Mouse (Mus musculus): ENCODE results near the gene Cys1. TPM values are rescaled to one million over a fixed set of nuclear protein-coding genes. Genes with fewer than 3 reads are reported as not detected.
"Not testable (repeated sequence)": the region's sequence is repeated elsewhere in the genome, so short reads cannot be mapped to it uniquely, and the experiment has no call there.

Gene Cys1
- polyA plus RNA-seq, 1 experiment from 2014 or later = 3.8 TPM

DNA sequence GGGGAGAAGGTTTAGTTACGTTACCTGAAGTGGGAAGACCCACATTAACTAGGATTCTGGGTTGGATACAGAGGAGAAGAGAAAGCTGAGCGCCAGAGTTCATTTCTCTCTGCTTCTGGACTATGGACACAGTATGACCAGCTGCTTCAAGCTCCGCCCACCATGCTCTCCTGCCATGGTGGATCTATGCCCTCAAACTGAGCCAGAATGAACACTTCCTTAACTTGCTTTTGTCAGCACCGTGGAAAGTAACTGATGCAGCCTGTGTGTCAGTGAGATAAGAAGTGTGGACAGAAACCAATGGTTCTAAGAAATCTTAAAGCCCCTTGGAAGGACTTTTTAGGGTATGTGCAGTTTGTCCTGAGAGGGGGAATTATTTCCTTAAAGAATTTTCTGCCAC, 22.6 kb downstream of the Cys1 start:
- no peak overlapping the region for H3K9ac ChIP-seq
- H3K27ac ChIP-seq = no peak overlapping the region
- peaks cover 20% of the 10 kb centered on the region for H3K4me1 ChIP-seq
- 95% methylated on average over 4 of the region's 4 CpGs for WGBS
- peaks cover 73% of the 10 kb centered on the region for H3K36me3 ChIP-seq
- no peak overlapping the region for H3K4me3 ChIP-seq
- H3K27me3 ChIP-seq = no peaks in the 10 kb centered on the region
- H3K4me2 ChIP-seq = no peak overlapping the region
- no peak for ATAC-seq (ENCODE audit: insufficient number of reproducible peaks, insufficient read depth, low FRiP score, low TSS enrichment, low read depth)
- H3K9me3 ChIP-seq = no peaks in the 10 kb centered on the region

DNA sequence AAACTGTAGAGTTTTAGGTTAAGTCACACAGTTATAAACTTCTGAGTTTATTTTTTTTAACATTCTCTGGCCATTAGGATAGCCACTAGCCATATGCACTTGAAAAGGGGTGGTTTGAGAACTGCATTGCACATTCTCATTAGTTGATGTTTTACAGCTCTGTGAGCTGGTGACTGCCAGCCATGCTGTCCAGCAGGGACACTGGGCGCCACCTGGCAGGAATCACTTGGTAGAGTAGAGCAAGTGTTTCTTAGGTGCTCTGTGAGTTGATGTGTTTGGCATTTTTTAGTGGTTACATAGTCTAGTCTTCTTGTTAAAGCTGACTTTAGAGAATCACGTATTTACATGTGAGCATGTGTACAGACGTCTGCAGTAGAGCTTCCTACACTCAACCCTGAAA, 25.2 kb downstream of the Cys1 start:
- peaks cover 66% of the 10 kb centered on the region for H3K36me3 ChIP-seq
- no peak for ATAC-seq (ENCODE audit: insufficient number of reproducible peaks, insufficient read depth, low FRiP score, low TSS enrichment, low read depth)
- H3K27me3 ChIP-seq = no peaks in the 10 kb centered on the region
- H3K9ac ChIP-seq = 0 out of 2 replicates have a peak overlapping the region, but pooled peaks have one; percentile 37
- H3K9me3 ChIP-seq = no peaks in the 10 kb centered on the region
- no peak overlapping the region for H3K27ac ChIP-seq
- H3K4me1 ChIP-seq = peaks cover 32% of the 10 kb centered on the region
- H3K4me2 ChIP-seq = peak overlapping the region; percentile 19; the same call in 1 of the 2 replicates
- WGBS = 67% methylated on average over 3 of the region's 3 CpGs
- no peak overlapping the region for H3K4me3 ChIP-seq

DNA sequence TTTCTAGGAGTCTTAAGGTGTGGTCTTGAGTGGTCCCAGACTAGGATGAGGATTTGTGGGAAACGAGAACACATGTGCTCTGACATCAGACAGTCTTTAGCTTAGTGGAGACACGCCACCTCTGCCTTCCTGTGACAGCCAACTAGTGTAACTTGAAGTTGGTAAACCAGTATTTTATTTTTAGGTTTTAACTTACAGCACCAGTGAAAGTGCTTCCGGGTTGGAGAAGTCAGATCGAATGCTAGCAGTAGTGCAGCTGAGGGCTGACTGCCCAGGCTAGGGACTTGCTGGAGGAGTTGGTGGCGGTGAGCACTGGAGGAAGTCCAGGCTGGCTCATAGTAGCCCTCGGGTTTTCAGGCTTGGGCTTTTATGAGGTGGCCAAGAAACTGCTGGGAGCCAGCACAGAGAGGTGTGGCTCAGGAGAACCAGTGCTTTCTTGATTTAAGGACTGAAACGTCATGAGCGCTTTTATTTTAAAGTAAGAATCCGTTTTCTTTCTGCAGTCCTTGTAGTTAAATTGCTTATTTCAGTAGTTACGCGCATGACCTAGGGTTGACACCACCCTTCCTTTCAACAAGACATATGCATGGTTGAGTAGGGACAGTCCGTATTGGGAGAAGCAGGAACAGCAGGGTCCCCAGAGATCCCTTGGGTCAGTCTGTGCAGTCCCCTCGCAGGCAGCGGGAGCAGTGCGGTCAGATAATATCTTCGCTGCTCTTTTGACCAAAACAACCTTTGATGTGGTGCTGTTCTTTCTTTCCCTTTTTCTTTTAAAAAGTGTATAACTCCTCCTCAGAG, 27.3 kb downstream of the Cys1 start:
- H3K4me2 ChIP-seq = no peak overlapping the region
- ATAC-seq (ENCODE audit: insufficient number of reproducible peaks, insufficient read depth, low FRiP score, low TSS enrichment, low read depth) = no peak
- 87% methylated on average over 16 of the region's 16 CpGs for WGBS
- H3K9me3 ChIP-seq = no peaks in the 10 kb centered on the region
- H3K27me3 ChIP-seq = no peaks in the 10 kb centered on the region
- H3K36me3 ChIP-seq = peaks cover 48% of the 10 kb centered on the region
- peaks cover 40% of the 10 kb centered on the region for H3K4me1 ChIP-seq
- H3K27ac ChIP-seq = no peak overlapping the region
- no peak overlapping the region for H3K9ac ChIP-seq
- H3K4me3 ChIP-seq = no peak overlapping the region

DNA sequence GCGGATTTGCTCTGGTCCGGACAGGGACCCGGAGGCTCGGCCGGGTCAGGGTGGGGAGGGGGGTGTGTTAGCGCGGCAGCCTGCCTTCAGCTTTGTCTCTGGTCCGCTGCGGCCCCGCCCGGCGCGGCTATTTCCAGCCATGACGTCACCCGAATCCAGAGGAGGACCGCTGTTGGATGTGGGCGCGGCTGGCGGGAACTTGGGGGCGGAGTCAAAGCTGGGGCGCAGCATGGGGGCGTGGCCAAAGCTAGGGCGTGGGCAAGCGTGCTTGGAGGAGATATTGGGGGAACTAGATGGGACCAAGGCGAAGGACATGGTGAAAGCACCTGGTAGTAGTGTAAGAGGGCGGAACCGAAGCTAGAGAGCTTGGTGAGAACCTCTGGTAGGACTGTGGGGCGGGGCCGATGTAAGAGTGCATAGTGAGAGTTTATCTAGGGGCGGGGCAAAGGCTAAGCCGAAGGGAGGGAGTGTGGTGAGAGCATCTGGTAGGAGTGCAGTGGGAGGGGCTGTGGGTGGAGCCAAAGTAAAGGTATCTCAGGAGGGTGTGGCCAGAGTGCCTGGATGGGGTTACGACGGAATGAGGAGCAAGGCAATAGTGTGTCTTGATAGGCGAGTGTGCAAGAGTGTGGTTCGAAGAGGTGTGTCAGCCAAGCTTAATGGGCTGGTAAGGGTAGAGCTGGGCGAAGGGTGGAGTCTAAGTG, 29.8 kb downstream of the Cys1 start:
- peak overlapping the region; percentile 66 for H3K4me2 ChIP-seq
- no peaks in the 10 kb centered on the region for H3K9me3 ChIP-seq
- peak overlapping the region; percentile 89 for H3K9ac ChIP-seq
- WGBS = 2% methylated on average over 36 of the region's 36 CpGs
- peak overlapping the region; percentile 95 for H3K27ac ChIP-seq
- peaks cover 30% of the 10 kb centered on the region for H3K4me1 ChIP-seq
- H3K36me3 ChIP-seq = peaks cover 31% of the 10 kb centered on the region
- peak overlapping the region; percentile 85 for H3K4me3 ChIP-seq
- peak; percentile 75 for ATAC-seq (ENCODE audit: insufficient number of reproducible peaks, insufficient read depth, low FRiP score, low TSS enrichment, low read depth)
- H3K27me3 ChIP-seq = no peaks in the 10 kb centered on the region

DNA sequence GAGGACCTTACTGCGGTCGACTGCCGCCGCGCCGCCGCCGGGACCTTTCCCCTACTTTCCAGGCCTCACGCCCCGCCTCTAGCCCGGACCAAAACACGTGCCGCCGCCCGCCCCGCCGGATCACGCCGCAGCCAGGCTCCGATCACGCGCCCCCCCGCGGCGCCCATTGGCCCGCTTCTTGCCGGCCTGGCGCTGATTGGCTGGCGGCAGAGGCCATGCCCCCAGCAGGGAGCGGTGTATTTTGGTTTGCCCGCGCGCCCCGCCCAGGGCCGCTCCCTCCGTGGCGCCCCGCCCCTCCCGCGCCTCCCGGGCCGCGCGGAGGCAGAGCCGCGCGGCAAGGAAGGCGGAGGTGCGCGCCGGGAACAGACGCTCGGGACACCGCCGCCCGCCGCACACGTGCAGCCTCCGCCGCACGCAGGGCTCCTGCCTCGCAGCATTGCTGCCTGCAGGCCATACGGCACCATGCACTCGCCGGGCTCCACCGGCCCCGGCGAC, 30.5 kb downstream of the Cys1 start, which contains the start of gene Klf11:
Gene Klf11, plus strand, starts transcription at position 212 of the 495 bp plus-strand sequence.
- peak within 1 kb of the TSS; percentile 66 for H3K4me2 ChIP-seq
- H3K36me3 ChIP-seq = peaks cover 27% of the 10 kb centered on the region
- H3K27ac ChIP-seq = peak within 1 kb of the TSS; percentile 95
- H3K4me3 ChIP-seq = peak within 1 kb of the TSS; percentile 85
- no peaks in the 10 kb centered on the region for H3K9me3 ChIP-seq
- under 1% methylated on average over 55 of the region's 68 CpGs for WGBS
- H3K9ac ChIP-seq = peak within 1 kb of the TSS; percentile 89
- H3K27me3 ChIP-seq = no peaks in the 10 kb centered on the region
- peaks cover 23% of the 10 kb centered on the region for H3K4me1 ChIP-seq
- ATAC-seq (ENCODE audit: insufficient number of reproducible peaks, insufficient read depth, low FRiP score, low TSS enrichment, low read depth) = peak; percentile 94

DNA sequence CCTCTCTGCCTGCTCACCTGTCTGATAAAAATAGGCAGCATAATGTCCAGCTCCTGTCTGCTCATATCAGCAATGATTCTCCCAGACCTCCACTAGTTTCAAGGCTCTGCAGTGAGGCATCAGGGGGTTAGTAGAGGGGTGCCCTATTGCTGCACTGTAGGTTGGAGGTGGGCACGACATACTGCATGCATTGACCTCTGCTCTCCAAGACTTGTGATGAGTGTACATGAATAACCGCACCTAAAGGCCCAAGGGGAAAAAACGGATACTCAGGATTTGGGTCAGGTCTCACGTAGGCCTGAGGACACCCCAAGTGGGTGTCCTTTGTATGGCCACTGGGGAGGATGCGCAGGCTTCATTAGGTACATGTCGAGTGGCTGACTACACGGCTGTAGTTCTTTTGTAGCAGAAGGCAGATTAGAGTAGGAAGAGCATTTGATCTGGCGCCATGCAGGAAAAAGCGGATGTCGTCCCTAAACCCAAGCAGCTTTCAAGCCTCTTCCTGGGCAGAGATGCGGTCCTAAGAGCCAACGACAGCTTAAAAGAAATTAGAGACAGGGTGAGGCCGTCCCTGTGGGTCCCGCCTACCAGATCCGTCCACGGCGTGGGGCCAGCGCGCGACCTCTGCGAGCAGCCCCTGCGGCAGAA, 31.1 kb downstream of the Cys1 start:
- Histone ChIP-seq H3K27me3 (no peaks in the 10 kb centered on the region), H3K4me3 (peak overlapping the region; percentile 85), H3K9me3 (no peaks in the 10 kb centered on the region), H3K9ac (peak overlapping the region; percentile 68), H3K36me3 (peaks cover 21% of the 10 kb centered on the region), H3K4me2 (peak overlapping the region; percentile 66), H3K4me1 (peaks cover 20% of the 10 kb centered on the region), H3K27ac (peak overlapping the region; percentile 89)
- 4% methylated on average over 22 of the region's 22 CpGs for WGBS
- ATAC-seq (ENCODE audit: insufficient number of reproducible peaks, insufficient read depth, low FRiP score, low TSS enrichment, low read depth) = no peak

DNA sequence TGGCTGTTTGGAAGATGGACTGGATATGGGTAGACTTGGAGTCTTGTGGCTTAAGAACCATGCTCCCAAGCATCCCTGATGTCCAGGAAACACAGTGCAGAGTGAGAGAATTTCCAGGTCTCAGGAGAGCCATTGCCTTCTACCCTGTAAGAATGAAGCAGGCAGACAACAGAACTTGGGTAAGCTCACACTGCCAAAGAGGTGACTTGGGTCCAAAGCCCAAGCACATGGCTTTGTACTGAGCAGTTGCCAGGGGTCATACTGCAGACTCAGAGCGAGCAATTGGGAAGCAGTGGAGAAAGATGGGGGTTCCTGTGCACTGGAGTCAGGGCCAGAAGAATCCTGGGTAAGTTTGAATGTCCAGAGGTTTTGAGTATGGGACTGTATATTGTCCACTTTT, 33.5 kb downstream of the Cys1 start:
- no peak for ATAC-seq (ENCODE audit: insufficient number of reproducible peaks, insufficient read depth, low FRiP score, low TSS enrichment, low read depth)
- no peak overlapping the region for H3K4me2 ChIP-seq
- H3K4me3 ChIP-seq = no peak overlapping the region
- no peak overlapping the region for H3K9ac ChIP-seq
- H3K4me1 ChIP-seq = peaks cover 27% of the 10 kb centered on the region
- H3K27ac ChIP-seq = no peak overlapping the region
- H3K9me3 ChIP-seq = no peaks in the 10 kb centered on the region
- 73% methylated on average over 1 of the region's 1 CpGs for WGBS
- H3K27me3 ChIP-seq = no peaks in the 10 kb centered on the region
- no peaks in the 10 kb centered on the region for H3K36me3 ChIP-seq

DNA sequence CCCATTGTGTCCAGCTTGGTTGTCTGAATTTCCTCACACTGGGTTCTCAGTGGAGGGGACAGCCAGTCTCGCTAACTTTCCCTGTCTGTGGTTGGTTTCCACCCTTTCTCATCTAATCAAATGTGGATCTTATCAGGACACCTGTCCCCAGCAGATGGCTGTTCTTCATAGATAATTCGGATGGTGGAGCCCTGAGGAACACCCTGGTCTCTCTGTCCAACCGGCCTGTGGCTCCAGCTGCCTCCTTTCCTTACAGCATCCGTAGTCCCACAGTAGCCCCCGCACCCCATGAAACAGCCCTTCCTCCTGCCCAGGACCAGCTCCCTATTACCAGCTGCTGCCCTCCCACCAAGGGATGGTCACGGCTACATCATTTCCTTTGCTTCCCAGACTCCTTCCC, 35.7 kb downstream of the Cys1 start:
- WGBS = 77% methylated on average over 6 of the region's 6 CpGs
- Histone ChIP-seq H3K27ac (no peak overlapping the region), H3K4me3 (no peak overlapping the region), H3K9me3 (no peaks in the 10 kb centered on the region), H3K4me2 (no peak overlapping the region), H3K4me1 (peaks cover 19% of the 10 kb centered on the region), H3K9ac (no peak overlapping the region), H3K36me3 (no peaks in the 10 kb centered on the region), H3K27me3 (no peaks in the 10 kb centered on the region)
- no peak for ATAC-seq (ENCODE audit: insufficient number of reproducible peaks, insufficient read depth, low FRiP score, low TSS enrichment, low read depth)

DNA sequence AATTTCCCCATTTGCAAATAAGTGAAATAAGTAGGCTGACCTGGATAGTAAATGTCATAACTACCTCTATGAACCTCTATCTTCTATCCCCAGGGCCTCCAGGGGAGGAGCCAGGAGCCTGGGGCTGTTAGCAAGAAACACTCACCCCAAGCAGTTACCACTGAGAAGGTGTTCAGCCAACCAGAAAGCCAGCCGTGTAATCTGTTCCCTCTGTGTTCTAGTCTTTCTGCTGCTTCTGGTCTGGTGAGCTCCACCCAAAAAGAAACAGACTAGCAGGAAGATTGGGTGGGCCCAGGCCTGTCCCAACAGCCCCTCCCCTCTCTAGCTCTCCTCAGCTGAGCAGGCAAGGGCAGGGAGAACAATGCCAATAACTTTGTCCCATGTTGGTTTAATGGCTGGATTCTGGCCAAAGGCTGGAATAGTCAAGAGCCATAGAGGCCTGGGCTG, 37.5 kb downstream of the Cys1 start:
- Histone ChIP-seq H3K4me2 (no peak overlapping the region), H3K27ac (no peak overlapping the region), H3K9ac (no peak overlapping the region), H3K9me3 (no peaks in the 10 kb centered on the region), H3K4me1 (peaks cover 11% of the 10 kb centered on the region; the same call in 1 of the 2 replicates), H3K36me3 (no peaks in the 10 kb centered on the region), H3K4me3 (no peak overlapping the region), H3K27me3 (no peaks in the 10 kb centered on the region)
- 29% methylated on average over 1 of the region's 1 CpGs for WGBS
- ATAC-seq (ENCODE audit: insufficient number of reproducible peaks, insufficient read depth, low FRiP score, low TSS enrichment, low read depth) = no peak

DNA sequence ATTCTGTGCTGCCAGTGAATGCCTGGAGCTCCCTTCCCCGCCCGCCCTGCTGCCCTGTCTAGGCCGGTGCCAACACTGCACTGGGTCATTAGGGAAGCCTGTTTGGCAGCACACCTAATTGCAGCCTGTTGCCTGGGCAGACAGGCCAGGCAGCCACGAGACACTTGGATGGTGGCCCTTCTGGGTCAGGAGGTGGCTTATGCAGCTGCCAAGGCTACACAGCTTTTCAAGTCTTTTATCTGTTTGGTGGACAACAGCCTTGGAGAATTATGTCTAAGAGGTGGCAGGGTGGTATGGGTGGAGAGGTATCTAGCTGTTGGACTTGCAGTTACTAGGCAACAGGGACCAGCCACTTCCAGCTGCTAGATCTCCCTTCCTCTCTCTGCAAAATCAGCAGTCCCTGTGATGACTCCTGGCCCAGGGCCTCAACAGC, 39.2 kb downstream of the Cys1 start:
- ATAC-seq (ENCODE audit: insufficient number of reproducible peaks, insufficient read depth, low FRiP score, low TSS enrichment, low read depth) = no peak

DNA sequence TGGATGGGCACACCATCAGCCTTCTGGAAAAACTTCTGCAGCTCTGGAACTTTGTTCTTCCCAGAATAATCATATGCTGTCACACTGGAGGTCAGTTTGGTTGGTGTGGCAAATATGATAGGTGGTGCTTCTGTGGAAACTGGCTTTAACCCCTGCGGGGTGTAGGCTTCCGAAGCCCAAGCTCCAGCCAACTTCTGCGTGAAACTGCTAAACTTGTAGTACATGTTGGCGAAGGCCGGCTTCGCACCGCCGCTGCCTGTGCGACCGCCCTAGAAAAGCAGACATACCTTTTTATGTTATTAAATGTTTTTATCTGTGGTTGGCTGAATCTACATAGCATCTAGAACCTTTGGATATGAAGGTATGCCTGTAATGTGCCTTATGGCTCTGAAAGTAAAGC, 42.8 kb downstream of the Cys1 start:
- 96% methylated on average over 10 of the region's 10 CpGs for WGBS
- not testable (repeated sequence) for ATAC-seq (ENCODE audit: insufficient number of reproducible peaks, insufficient read depth, low FRiP score, low TSS enrichment, low read depth); H3K27me3 ChIP-seq

More for the DNA sequence above, 39.2 kb downstream of the Cys1 start:
- no peaks in the 10 kb centered on the region for H3K9me3 ChIP-seq
- WGBS = 69% methylated on average over 4 of the region's 4 CpGs
- no peaks in the 10 kb centered on the region for H3K36me3 ChIP-seq
- H3K9ac ChIP-seq = 0 out of 2 replicates have a peak overlapping the region, but pooled peaks have one; percentile 21
- H3K4me1 ChIP-seq = peaks cover 11% of the 10 kb centered on the region; the same call in 1 of the 2 replicates
- H3K27ac ChIP-seq = no peak overlapping the region
- H3K4me2 ChIP-seq = no peak overlapping the region
- H3K27me3 ChIP-seq = no peaks in the 10 kb centered on the region
- no peak overlapping the region for H3K4me3 ChIP-seq

More for the DNA sequence above, 42.8 kb downstream of the Cys1 start:
- H3K27ac ChIP-seq, H3K4me2 ChIP-seq, H3K9me3 ChIP-seq, H3K9ac ChIP-seq, H3K4me3 ChIP-seq, H3K4me1 ChIP-seq, H3K36me3 ChIP-seq: not testable (repeated sequence)

All from embryonic facial prominence, embryonic 13.5 days (tissue).